Comparison of ENCODE assay signal across 21 mouse cellular contexts in the genomic region with DNA sequence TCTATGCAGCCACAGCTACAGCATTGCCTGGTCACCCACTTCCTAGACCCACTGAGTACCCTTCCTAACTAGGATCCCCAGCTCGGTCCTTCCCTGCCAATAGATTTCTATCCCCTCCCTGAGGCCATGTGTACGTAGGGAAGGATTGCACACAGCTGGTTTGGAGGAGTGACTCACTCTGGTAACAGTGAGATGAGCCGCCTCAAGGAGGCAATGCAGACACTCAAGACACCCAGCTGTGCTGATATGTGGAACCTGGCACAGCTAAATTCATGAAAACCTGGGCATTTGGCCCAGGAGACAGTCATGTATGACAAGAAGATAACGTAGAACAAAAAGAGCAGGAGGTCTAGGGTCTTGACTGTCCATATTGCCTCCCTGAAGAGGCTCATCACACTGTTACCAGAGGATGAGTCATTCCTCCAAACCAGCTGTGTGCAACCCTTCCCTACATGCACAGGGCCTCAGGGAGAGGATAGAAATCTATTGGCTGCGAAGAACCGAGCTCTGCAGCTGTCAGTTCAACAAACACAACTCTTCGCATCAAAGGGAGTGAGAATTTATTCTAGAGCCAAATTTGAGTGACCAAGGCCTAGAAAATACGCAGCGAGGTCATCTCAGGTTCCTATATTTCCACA.
DNase-seq lines count a peak whose midpoint lies in the region; ATAC-seq lines count a peak whose summit lies in the region.
"Had no signal": no experiment of that assay in that cellular context is flagged by ENCODE, and none has a peak within 500 bp of the region (broad histone marks: within the 10 kb centered on the region; RNA-seq: fewer than 3 reads in every experiment).

No protein-coding gene starts in this region.

- no peak for ATAC-seq in heart, embryonic 11.5 days (replicated peaks; ENCODE audit: insufficient number of reproducible peaks, low FRiP score, low TSS enrichment)
- ATAC-seq: midbrain, embryonic 16.5 days had no signal

- no peak overlapping the region for H3K27ac ChIP-seq in heart, embryonic 11.5 days (ENCODE audit: low read depth, low read length)
- no peak overlapping the region for H3K27ac ChIP-seq in forebrain, embryonic 10.5 days
- H3K27ac ChIP-seq: hindbrain, embryonic 10.5 days; layer of hippocampus, adult 2 months had no signal

- no peaks in the 10 kb centered on the region for H3K4me1 ChIP-seq in heart, embryonic 11.5 days (ENCODE audit: control insufficient read depth, insufficient read depth, low read length)
- peaks cover 17% of the 10 kb centered on the region for H3K4me1 ChIP-seq in forebrain, embryonic 10.5 days

- WGBS in heart, embryonic 11.5 days (ENCODE audit: insufficient replicate concordance), result 79% methylated on average over 9 of the region's 9 CpGs
- 91% methylated on average over 9 of the region's 9 CpGs for WGBS in forebrain, embryonic 10.5 days

- DNase-seq in heart, adult 18-20 months, result peak; percentile 51 to 68
- DNase-seq in 416B (ENCODE audit: low read depth) (peak; percentile 1), adipocyte (ENCODE audit: low spot score) (peak; percentile 37)
- DNase-seq in heart, postnatal 25 days (ENCODE audit: low spot score), result peak; percentile 19
- DNase-seq in B cell, adult 2 months, result no peak
- no peak for DNase-seq in layer of hippocampus, postnatal 25 days (ENCODE audit: extremely low spot score in 1 of 2, low spot score in 1 of 2)
- no peak for DNase-seq in forebrain, embryonic 10.5 days (ENCODE audit: extremely low spot score, low spot score)
- DNase-seq: cerebellum, adult 2 months; cerebellum, postnatal 36 days; kidney, adult 8-10 months; kidney, postnatal 14 days; lung, adult 18-20 months; lung, postnatal 36 days; thymus, postnatal 4 days had no signal

- intact Hi-C loops in heart, postnatal 25 days (cut with DNase I), result loop anchor here (5.0 kb wide), 1 partner anchor 203 kb away; a partner anchor contains a TSS

- H3K9ac ChIP-seq in heart, embryonic 11.5 days (ENCODE audit: low read depth, low read length), result no peak overlapping the region

- no peaks in the 10 kb centered on the region for H3K36me3 ChIP-seq in heart, embryonic 11.5 days (ENCODE audit: control insufficient read depth, insufficient read depth, low read length)
- no peaks in the 10 kb centered on the region for H3K36me3 ChIP-seq in forebrain, embryonic 10.5 days (replicated peaks)

- H3K9me3 ChIP-seq in heart, embryonic 11.5 days (replicated peaks; ENCODE audit: control insufficient read depth, low read length), result peaks cover 4% of the 10 kb centered on the region; the same call in 1 of the 2 replicates
- peaks cover 4% of the 10 kb centered on the region; the same call in 1 of the 2 replicates for H3K9me3 ChIP-seq in forebrain, embryonic 10.5 days

- H3K27me3 ChIP-seq in heart, embryonic 11.5 days (ENCODE audit: control insufficient read depth, insufficient read depth, low read length), result no peaks in the 10 kb centered on the region
- no peaks in the 10 kb centered on the region for H3K27me3 ChIP-seq in forebrain, embryonic 10.5 days (ENCODE audit: poor library complexity, severe bottlenecking)
- H3K27me3 ChIP-seq: CH12.LX had no signal

- H3K4me2 ChIP-seq in heart, embryonic 11.5 days, result no peak overlapping the region
- H3K4me2 ChIP-seq: liver, embryonic 11.5 days had no signal

- no peak overlapping the region for H3K4me3 ChIP-seq in heart, embryonic 11.5 days (ENCODE audit: low read depth, low read length)
- no peak overlapping the region for H3K4me3 ChIP-seq in forebrain, embryonic 10.5 days
- H3K4me3 ChIP-seq: heart, adult 2 months; hindbrain, embryonic 10.5 days; layer of hippocampus, adult 2 months had no signal

Comparison
In these comparisons a context has a peak if more than half of its experiments do, and no peak if none do; other contexts are left out.
1. DNase-seq: peak in heart, adult 18-20 months (2 of 2), 416B (single experiment), adipocyte (single experiment) and heart, postnatal 25 days (single experiment); none in B cell, adult 2 months (0 of 2), layer of hippocampus, postnatal 25 days (0 of 2) and forebrain, embryonic 10.5 days (single experiment).